ENCODE assay signal across 16 mouse cellular contexts in genomic region chr7:98371161-98371560, GRCm38 (mm10). TPM values are rescaled to one million over a fixed set of nuclear protein-coding genes. Genes with fewer than 3 reads are reported as not detected.
DNase-seq lines count a peak whose midpoint lies in the region; TF ChIP-seq lines count a peak whose summit lies in the region.
"Had no signal": no experiment of that assay in that cellular context is flagged by ENCODE, and none has a peak within 500 bp of the region (broad histone marks: within the 10 kb centered on the region; RNA-seq: fewer than 3 reads in every experiment).

No protein-coding gene starts in this region.

- H3K27ac ChIP-seq in layer of hippocampus, adult 2 months, result no peak overlapping the region
- H3K27ac ChIP-seq: forebrain, embryonic 15.5 days; hindbrain, postnatal 0 days; liver, embryonic 15.5 days; midbrain, embryonic 13.5 days had no signal

- intact Hi-C loops in left cerebral cortex, postnatal 4 days (cut with DNase I), result no loop called here
- intact Hi-C loops in left cerebral cortex, postnatal 25 days (cut with DNase I), result loop anchor here (2.0 kb wide), 1 partner anchor 48 kb away; no protein-coding TSS in a partner anchor

- TF ChIP-seq CTCF in layer of hippocampus, adult 2 months (conservative IDR thresholded peaks at IDR 0.05), result no peak

- no peak overlapping the region for H3K4me3 ChIP-seq in layer of hippocampus, adult 2 months
- H3K4me3 ChIP-seq: forebrain, embryonic 15.5 days; liver, embryonic 15.5 days; midbrain, embryonic 13.5 days had no signal

- peak; percentile 59 for DNase-seq in left cerebral cortex, adult 11 months (ENCODE audit: low spot score)
- DNase-seq in left cerebral cortex, postnatal 4 days, result no peak
- peak; percentile 21 to 74 for DNase-seq in layer of hippocampus, adult 2 months (ENCODE audit: low spot score in 2 of 2)
- peak; percentile 64 to 96 for DNase-seq in left cerebral cortex, postnatal 25 days (ENCODE audit: low spot score in 2 of 2)
- no peak for DNase-seq in adrenal gland, postnatal 14 days
- no peak for DNase-seq in cerebellum, adult 11 months
- no peak for DNase-seq in cerebellum, postnatal 36 days
- DNase-seq: cerebellum, adult 11-12 months; heart, adult 11 months; heart, postnatal 36 days; kidney, adult 9 months; lung, postnatal 4 days had no signal

RNA-seq across cellular contexts. Expression of gene Tsku, which starts 10.0 kb away (rescaled TPM):
- 10 to 100 TPM; 11.5 TPM for total RNA-seq in left cerebral cortex, postnatal 4 days (2021)
- total RNA-seq in layer of hippocampus, adult 2 months (2021), result 1 to 10 TPM; 1.7 to 2.0 TPM
- total RNA-seq in left cerebral cortex, postnatal 25 days (2021), result 1 to 10 TPM; 2.1 to 2.7 TPM
- 12.3 and 13.2 TPM in 2 replicates for total RNA-seq in adrenal gland, postnatal 14 days (2021)

RNA-seq across cellular contexts. Expression of gene Acer3, which starts 50.2 kb away (rescaled TPM):
- total RNA-seq in left cerebral cortex, postnatal 4 days (2021), result 10 to 100 TPM; 10.1 to 10.6 TPM
- 10 to 100 TPM; 24.4 to 26.6 TPM for total RNA-seq in layer of hippocampus, adult 2 months (2021)
- 10 to 100 TPM; 20.0 to 26.1 TPM for total RNA-seq in left cerebral cortex, postnatal 25 days (2021)
- total RNA-seq in adrenal gland, postnatal 14 days (2021), result 16.6 and 17.0 TPM in 2 replicates

Comparison
In these comparisons a context has a peak if more than half of its experiments do, and no peak if none do; other contexts are left out.
1. DNase-seq: peak in left cerebral cortex, adult 11 months (single experiment), layer of hippocampus, adult 2 months (2 of 2) and left cerebral cortex, postnatal 25 days (2 of 2); none in left cerebral cortex, postnatal 4 days (single experiment), adrenal gland, postnatal 14 days (single experiment), cerebellum, adult 11 months (single experiment) and cerebellum, postnatal 36 days (0 of 2).